Mouse (Mus musculus): ENCODE data around the gene Gm17577. TPM values are rescaled to one million over a fixed set of nuclear protein-coding genes. Genes with fewer than 3 reads are reported as not detected.
"Not testable (repeated sequence)": the region's sequence is repeated elsewhere in the genome, so short reads cannot be mapped to it uniquely, and the experiment has no call there.

Gene Gm17577
- not detected in 2 replicates for polyA plus RNA-seq (2014; fragmentation: Nextera tagmentation; extraction: Ambion mirVana)

- not testable (repeated sequence) for H3K4me3 ChIP-seq (ENCODE audit: low read depth, low read length); H3K4me2 ChIP-seq (ENCODE audit: low read depth, severe bottlenecking); H3K27ac ChIP-seq (replicated peaks; ENCODE audit: low read depth, low read length)
Measured at GRCm38 (mm10) chrX:123246807-123247206, at the start of gene Gm17577. Gene Gm17577, minus strand, starts transcription at chrX:123246907.

GRCm38 (mm10) chrX:123222381-123222780 is 24.3 kb downstream of the Gm17577 start, which contains the start of gene Srsx:
Gene Srsx, minus strand, starts transcription at chrX:123222481.
- not testable (repeated sequence) for H3K27me3 ChIP-seq (ENCODE audit: control insufficient read depth, insufficient read depth, low read length); ATAC-seq (ENCODE audit: insufficient number of reproducible peaks, low FRiP score, low TSS enrichment, low read depth); H3K27ac ChIP-seq (replicated peaks; ENCODE audit: low read depth, low read length); H3K4me2 ChIP-seq (ENCODE audit: low read depth, severe bottlenecking); DNase-seq (ENCODE audit: low spot score); H3K9me3 ChIP-seq (ENCODE audit: control insufficient read depth, low read length); H3K4me1 ChIP-seq (ENCODE audit: control insufficient read depth, insufficient read depth, low read length); H3K4me3 ChIP-seq (ENCODE audit: low read depth, low read length); H3K9ac ChIP-seq (ENCODE audit: low read length); H3K36me3 ChIP-seq (ENCODE audit: control insufficient read depth, insufficient read depth, low read length)
- no CpG with 5 or more reads among the region's 1 CpGs for WGBS

More at GRCm38 (mm10) chrX:123246807-123247206, at the start of gene Gm17577:
- not testable (repeated sequence) for H3K4me1 ChIP-seq (ENCODE audit: control insufficient read depth, insufficient read depth, low read length); H3K9ac ChIP-seq (ENCODE audit: low read length); H3K36me3 ChIP-seq (ENCODE audit: control insufficient read depth, insufficient read depth, low read length); DNase-seq (ENCODE audit: low spot score); H3K27me3 ChIP-seq (ENCODE audit: control insufficient read depth, insufficient read depth, low read length); H3K9me3 ChIP-seq (ENCODE audit: control insufficient read depth, low read length); ATAC-seq (ENCODE audit: insufficient number of reproducible peaks, low FRiP score, low TSS enrichment, low read depth)
- no CpG with 5 or more reads among the region's 3 CpGs for WGBS

Other genes with a start within 250 kb of the Gm17577 start
- not detected in 2 replicates for gene Gm17521, start 217.2 kb downstream of the Gm17577 start, polyA plus RNA-seq (2014; fragmentation: Nextera tagmentation; extraction: Ambion mirVana)
- 14.3 and 18.7 TPM in 2 replicates for gene Cldn34c1, start 143.4 kb downstream of the Gm17577 start, polyA plus RNA-seq (2014; fragmentation: Nextera tagmentation; extraction: Ambion mirVana)
- not detected in 2 replicates for gene Srsx, start 24.4 kb downstream of the Gm17577 start, polyA plus RNA-seq (2014; fragmentation: Nextera tagmentation; extraction: Ambion mirVana)